Mouse (Mus musculus) left cerebral cortex, adult 8-10 months (tissue): ENCODE measurements at regions not wholly inside any gene's neighbourhood (a gene's known extent, or its start where the extent isn't known, plus 50 kb on each side); places are given as distances from the start of the nearest gene placed in this dataset.
A peak's percentile ranks its signal among the peaks of the same experiment; 100 is the strongest.
"Not testable (repeated sequence)": the region's sequence is repeated elsewhere in the genome, so short reads cannot be mapped to it uniquely, and the experiment has no call there.

Experiments
- DNase-seq, 2 experiments: peaks; one replicate each; pipeline ENCODE4 v3.0.0; 2022; ENCODE audit warnings: low spot score in 2 of 2

GRCm38 (mm10) chr11:31615107-31615811 is 56.4 kb downstream of the Bod1 start:
- peak; percentile 21 to 67 for DNase-seq

DNA sequence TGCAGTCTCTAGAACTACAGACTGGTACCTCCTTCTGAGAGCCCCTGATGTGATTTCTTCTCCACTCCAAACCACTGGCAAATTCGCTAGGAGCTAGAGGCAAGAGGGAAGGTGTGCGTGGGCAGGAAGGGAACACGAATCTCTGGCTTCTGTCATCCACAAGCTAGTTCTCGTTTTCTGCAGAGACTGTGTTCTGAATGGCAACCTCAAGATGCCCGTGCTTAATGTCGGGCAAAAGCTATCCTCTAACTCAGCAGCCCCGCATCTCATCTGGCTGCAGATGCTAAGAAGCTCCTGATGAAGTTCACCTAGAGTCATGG is 57.3 kb downstream of the Bod1 start:
- DNase-seq, result no peak

DNA sequence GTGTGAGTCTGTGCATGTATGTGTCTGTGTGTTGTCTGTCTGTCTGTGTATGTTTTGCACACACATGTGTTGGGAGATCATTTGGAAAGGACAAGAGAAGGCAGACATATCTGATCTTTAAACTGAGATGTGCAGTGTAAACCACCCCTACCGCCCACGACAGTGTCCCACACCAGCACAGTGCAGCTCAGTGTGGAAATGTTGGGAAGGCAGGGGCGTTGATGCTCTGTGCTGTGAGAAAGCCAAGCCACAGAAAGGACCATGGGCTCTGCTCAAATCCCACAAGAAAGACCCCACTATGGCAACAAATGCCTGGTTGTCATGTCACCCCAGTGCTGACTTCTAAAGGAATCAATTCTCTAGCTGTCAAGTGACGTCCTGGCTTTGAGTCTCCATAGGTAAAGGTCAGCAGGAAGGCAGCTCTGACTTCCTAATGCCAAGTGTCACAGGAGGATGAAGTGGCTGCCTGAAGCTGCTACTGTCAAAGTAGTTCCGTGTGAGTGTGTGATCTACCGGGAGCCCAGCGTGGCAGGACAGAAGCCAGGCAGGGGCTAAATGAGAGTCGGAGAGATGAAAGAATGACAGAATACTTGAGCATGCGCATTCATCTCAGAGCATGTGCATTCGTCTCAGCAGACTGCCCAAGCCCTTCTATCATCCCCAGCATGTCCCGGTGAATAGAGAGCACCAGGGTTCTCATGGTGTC is 57.8 kb downstream of the Bod1 start:
- DNase-seq, result no peak

GRCm38 (mm10) chr11:31608458-31608857 is 63.2 kb downstream of the Bod1 start:
- DNase-seq, result no peak

DNA sequence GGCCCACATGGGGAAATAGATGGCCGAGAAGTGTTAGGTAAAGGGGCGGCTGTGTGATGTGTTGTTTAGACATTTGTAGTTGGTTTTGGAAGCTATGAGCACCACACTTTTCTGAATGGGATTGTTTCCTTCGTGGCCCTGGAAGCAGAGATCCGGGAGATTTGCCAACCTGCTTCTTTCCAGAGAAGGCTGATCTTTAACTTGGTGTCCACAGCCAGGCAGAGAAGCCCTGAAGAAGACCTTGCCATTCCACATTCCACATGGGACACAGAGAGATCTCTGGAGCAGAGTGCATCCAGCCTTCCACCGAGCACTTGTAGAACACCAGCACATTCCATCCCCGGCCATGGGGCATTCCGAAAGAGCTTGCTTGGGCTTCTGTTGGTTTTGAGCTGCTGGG is 70.2 kb downstream of the Bod1 start:
- DNase-seq, result no peak

GRCm38 (mm10) chr11:31593604-31594003 is 78.1 kb downstream of the Bod1 start:
- no peak for DNase-seq

DNA sequence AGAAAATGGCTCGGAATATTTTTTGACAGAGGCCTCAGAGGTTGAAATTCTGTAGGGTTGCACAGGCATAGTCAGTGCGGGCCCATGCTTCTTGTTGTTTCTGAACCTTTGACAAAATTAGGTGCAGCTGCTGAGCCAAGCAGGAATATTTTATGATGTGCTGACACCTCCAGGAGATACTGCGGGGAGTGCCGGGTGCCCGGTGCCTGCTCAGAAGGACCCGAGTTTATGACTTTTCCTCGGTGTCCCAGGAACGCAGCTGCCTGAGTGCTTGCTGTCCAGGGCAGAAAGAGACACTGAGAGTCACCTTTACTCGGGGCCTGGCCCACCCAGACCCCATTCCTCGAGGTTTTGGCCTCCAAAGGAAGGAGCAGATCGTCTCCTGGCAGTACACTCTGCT is 79.6 kb downstream of the Bod1 start:
- no peak for DNase-seq

GRCm38 (mm10) chr11:31591037-31591554 is 80.6 kb downstream of the Bod1 start:
- DNase-seq, result no peak

GRCm38 (mm10) chr11:31574941-31575340 is 96.7 kb downstream of the Bod1 start:
- no peak for DNase-seq

DNA sequence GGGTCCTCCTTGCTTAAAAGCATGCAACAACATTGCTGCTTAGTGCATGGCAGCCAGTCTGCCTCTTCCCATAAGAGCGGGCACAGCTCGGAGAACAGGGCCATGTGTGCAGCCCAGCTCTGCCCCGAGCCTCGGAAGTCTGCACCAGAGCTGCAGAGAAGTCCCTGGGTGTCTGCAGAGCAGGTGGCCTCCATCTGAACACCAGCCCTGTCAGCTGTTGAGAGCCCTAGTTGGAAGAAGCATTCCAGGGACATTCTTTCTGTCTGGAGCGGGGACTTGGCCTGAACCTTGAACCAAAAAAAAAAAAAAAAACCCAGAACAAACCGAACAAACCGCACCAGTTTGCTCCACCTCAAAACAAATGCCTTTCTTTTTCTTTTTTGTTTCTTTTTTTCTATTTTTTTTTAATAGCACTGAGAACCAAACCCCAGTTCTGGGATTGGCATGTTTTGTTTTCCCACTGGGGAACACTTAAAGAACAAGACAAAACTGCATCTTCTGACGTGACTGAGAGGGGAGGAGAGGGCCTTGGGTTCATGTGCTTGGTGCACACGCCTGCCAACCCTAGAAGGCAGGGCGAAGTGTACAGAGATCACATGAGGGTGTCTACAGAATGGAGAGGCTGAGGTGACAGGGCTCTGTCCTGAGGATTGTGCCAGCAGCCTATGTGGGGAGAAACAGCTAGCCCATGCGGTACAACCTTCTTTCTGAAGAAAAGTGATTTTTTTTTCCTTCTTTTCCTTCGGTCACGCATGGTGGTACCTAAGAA is 106.8 kb downstream of the Bod1 start:
- no peak for DNase-seq

GRCm38 (mm10) chr11:31563826-31564741 is 107.6 kb downstream of the Bod1 start:
- no peak for DNase-seq

DNA sequence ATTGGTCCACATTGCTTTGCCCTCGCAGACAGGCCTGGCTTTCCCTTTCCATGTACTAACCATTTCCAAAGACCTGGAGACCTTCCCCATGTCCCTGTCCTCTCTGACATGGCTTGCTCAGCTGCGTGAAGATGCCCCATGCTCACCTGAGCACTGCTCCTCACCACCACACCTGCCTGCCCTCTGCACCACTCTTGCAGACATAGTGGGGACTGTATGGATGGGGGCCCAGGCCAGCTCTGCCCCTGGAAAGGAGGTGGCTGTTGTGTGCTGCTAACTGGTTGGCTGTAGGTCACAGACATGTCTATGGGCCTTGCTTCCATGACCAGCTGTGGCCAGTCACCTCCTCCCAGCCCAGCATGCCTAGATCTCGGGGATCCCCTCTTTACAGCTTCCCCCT is 108.7 kb downstream of the Bod1 start:
- no peak for DNase-seq

DNA sequence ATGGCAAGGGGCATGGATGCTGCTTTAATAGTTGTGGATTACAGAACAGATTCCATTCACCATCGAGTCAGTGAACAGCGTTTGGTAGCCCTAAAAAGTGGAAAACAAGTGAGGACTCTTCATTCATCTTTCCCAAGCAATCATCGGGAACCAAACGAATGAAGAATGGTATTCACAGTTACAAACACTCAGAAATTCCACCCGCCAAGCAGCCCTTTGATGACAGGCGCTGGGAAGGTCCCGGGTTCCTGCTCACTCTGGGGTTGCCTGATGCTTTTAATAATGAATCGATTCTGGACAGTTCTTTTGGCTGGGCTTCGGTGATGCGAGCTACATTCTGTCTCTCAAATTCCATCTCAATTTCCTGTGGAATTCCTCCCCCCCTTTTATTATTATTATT is 110.9 kb downstream of the Bod1 start:
- DNase-seq, result no peak

- no peak for DNase-seq
These were observed 116.6 kb downstream of the Bod1 start for GRCm38 (mm10) chr11:31555042-31555441.

DNA sequence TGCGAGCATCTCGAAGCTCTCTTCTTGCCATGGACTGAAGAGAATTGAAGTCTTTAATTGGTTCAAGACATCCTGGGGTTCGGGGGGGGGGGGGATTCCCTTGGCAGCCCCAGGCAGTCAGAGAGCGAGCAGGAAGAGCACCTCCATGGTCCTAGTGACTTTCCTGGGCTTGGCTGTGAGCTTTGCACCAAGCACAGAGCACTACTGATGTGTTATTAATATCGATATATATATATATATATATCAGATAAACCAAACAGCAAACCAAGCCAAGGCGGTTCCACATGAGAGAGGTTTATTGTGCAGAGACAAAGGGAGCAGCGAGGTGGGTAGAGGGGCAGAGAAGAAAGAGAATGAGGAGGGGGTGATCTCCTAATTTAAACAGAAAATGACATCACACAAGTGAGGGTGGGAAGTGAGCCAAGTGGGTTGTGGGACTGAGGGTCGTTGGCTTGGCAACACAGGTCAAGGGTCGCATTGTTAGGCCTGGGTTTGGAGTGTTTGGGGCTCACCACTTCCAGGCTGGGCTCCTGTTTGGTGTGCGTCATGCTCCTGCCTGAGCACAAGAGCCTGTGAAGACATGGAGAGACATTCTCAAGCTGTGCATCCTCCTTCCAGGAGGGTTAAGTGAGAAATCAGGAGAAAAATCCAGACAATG is 119.9 kb downstream of the Bod1 start:
- no peak for DNase-seq

DNA sequence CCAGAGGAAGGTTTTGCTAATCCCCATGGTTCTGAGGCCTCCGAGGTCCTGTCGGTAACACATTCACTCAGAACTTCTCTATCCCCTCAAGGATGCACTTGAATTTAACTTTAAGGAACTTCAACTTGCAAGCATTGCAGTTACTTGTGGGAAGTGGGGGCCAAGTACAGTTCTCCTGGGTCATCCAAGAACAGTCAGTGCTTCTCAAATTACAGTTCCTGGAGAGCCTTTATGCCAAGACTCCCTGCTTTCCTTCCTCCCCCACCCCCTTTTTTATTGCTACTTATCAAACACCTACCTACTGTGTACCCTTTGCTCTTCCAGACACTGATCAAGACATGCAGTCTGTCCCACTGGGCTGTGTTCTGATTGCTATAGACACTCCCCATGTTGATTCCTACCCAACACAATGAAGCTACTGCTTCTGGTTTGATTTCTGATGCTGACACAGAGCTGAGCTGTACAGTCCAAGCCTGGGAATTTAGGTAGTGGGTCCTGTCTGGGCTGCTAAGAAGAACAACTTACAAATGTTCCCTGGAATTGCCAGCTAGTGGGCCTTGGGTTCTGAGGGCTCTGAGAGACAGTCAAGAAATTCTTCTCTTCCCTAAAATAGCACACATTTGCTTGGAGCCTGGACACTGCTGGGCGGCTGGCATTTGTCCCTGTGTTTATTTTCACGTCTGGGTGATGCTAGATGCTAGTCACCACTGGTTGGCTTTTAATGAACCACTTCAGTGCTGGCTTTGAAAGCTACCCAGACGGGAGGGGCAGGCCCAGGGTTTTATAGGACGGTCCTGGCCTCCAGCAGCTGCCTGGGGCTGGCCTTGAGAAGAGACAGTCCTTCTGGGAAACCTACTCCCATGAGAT is 120.7 kb downstream of the Bod1 start:
- no peak for DNase-seq

DNA sequence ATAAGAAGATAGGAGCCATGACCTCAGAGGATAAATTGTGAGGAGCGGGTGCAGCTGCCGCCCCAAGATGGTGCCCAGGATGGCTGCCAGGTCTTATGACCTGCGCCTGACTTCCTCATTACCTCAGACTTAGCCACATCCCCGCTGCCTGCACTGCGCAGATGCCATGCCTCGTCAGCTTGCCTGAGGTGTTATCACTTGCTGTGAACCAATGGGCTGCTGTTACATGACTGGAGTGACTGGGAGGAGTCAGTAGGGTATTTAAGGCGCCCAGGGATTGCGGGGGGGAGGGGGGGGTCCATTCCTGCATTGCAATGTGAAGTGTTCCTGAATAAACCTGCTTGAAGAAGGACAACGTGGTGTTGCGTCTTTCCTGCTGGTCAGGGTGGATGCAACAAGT is 126.2 kb downstream of the Bod1 start:
- DNase-seq, result not testable (repeated sequence)

- DNase-seq, result no peak
These were observed 129.0 kb downstream of the Bod1 start for GRCm38 (mm10) chr11:31542635-31543219.

- no peak for DNase-seq
These were observed 130.3 kb downstream of the Bod1 start for GRCm38 (mm10) chr11:31541425-31541824.
